Mouse (Mus musculus) heart, postnatal 0 days (tissue): Measurements from ENCODE around the gene Aldh3b2. TPM values are rescaled to one million over a fixed set of nuclear protein-coding genes. Genes with fewer than 3 reads are reported as not detected.

Experiments
- ATAC-seq: fragments of 200-750 bp; cut with Nextera tagmentation; 2 replicates; pipeline ENCODE4 v1.8.0; 2017; ENCODE audit warnings: low read depth, moderate number of reproducible peaks, moderate library complexity; ENCODE audit not compliant: insufficient read depth
- DNase-seq: peaks from one replicate; pipeline ENCODE4 v3.0.0-alpha.2; 2016; ENCODE audit warnings: low spot score
- H3K27ac ChIP-seq: fragments of 300-500 bp; sonication (generic); 2 replicates; pipeline ENCODE4 v1.5.1; 2014; ENCODE audit warnings: low read depth, mild to moderate bottlenecking
- H3K27me3 ChIP-seq: fragments of 300-500 bp; sonication (generic); 2 replicates; pipeline ENCODE4 v1.6.1; 2014; ENCODE audit warnings: low read length, mixed read lengths; ENCODE audit not compliant: control insufficient read depth, insufficient read depth
- H3K36me3 ChIP-seq: fragments of 300-500 bp; sonication (generic); replicated peaks from 2 replicates; pipeline ENCODE4 v1.6.1; 2014; ENCODE audit warnings: low read length, mixed read lengths; ENCODE audit not compliant: control insufficient read depth, insufficient read depth
- H3K4me1 ChIP-seq: fragments of 300-500 bp; sonication (generic); 2 replicates; pipeline ENCODE4 v1.6.1; 2014; ENCODE audit warnings: antibody characterized with exemption; ENCODE audit not compliant: control insufficient read depth, insufficient read depth
- H3K4me2 ChIP-seq: fragments of 300-500 bp; sonication (generic); 2 replicates; pipeline ENCODE4 v1.6.1; 2014; ENCODE audit warnings: low read depth, mild to moderate bottlenecking, low read length, moderate library complexity
- H3K4me3 ChIP-seq: fragments of 300-500 bp; sonication (generic); 2 replicates; pipeline ENCODE4 v1.5.1; 2014; ENCODE audit warnings: low read depth, low read length
- H3K9ac ChIP-seq: fragments of 300-500 bp; sonication (generic); replicated peaks from 2 replicates; pipeline ENCODE4 v1.6.1; 2014; ENCODE audit warnings: low read depth, low read length, mixed read lengths
- H3K9me3 ChIP-seq: fragments of 300-500 bp; sonication (generic); replicated peaks from 2 replicates; pipeline ENCODE4 v1.6.1; 2016; ENCODE audit warnings: low read length; ENCODE audit not compliant: control insufficient read depth
- CTCF ChIP-seq: IDR thresholded peaks from 2 replicates; pipeline ENCODE4 v1.5.1; 2016; ENCODE audit warnings: antibody characterized with exemption, control low read depth, low read depth
- EP300 ChIP-seq: IDR thresholded peaks from 2 replicates; pipeline ENCODE4 v1.6.1; 2016; ENCODE audit warnings: antibody characterized with exemption, low read depth
- WGBS: fragments of 180-500 bp; shearing (Covaris S2); extraction: QIAGEN DNeasy Blood & Tissue Kit; methylation state at CpG from one replicate; pipeline ENCODE4 v1.1.7; 2014; 5-methylcytosine and 5-hydroxymethylcytosine counted together
- polyA plus RNA-seq: library from polyadenylated mRNA; unstranded; fragments of >200 nt; fragmentation: Nextera tagmentation; extraction: Ambion mirVana; gene quantifications from 2 replicates; pipeline ENCODE4 v1.2.1, GENCODE M21; 2015
- total RNA-seq: library from RNA; depleted of rRNA; stranded (reverse); fragments of >200 nt; gene quantifications from 2 replicates; pipeline ENCODE4 v1.2.3, GENCODE M21; 2014; ENCODE audit warnings: low replicate concordance

Gene Aldh3b2
- total and polyA plus RNA-seq, 2 experiments from 2014 or later, result 0.18 to 3.9 TPM

GRCm38 (mm10) chr19:3994932-3995331, 22.8 kb downstream of the Aldh3b2 start:
- ATAC-seq, result no peak
- Histone ChIP-seq H3K4me2 (no peak overlapping the region), H3K9me3 (no peaks in the 10 kb centered on the region), H3K4me1 (0 out of 2 replicates have a peak, but pooled peaks cover 4% of the 10 kb centered on the region), H3K27me3 (no peaks in the 10 kb centered on the region), H3K27ac (no peak overlapping the region), H3K36me3 (no peaks in the 10 kb centered on the region), H3K4me3 (no peak overlapping the region), H3K9ac (no peak overlapping the region)
- DNase-seq, result no peak
- TF ChIP-seq CTCF, result no peak
- TF ChIP-seq EP300, result no peak
- 73% methylated on average over 6 of the region's 6 CpGs for WGBS

GRCm38 (mm10) chr19:3995505-3995904, 23.4 kb downstream of the Aldh3b2 start:
- WGBS, result 95% methylated on average over 3 of the region's 3 CpGs
- no peak for ATAC-seq

DNA sequence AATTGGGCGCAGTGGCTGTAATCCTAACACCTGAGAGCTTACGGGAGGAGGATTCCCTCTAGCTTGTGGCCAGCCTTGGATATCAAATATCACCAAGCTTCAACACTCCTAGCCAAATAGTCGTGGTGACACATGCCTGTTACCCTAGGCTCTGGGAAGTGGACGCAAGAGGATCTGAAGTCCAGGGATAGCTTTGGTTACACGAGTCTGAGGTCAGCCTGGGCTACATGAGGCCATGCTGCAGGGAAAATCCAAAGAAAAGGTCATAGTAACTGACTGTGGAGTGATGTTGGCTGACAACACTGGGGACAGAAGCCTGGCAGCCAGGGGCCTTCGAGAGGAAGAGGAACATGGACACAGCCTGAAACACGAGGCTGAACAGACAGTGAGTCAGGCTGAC, 24.0 kb downstream of the Aldh3b2 start:
- TF ChIP-seq EP300 (no peak), CTCF (no peak)
- no peaks in the 10 kb centered on the region for H3K27me3 ChIP-seq
- DNase-seq (no peak), ATAC-seq (no peak)
- no peak overlapping the region for H3K4me2 ChIP-seq
- H3K9me3 ChIP-seq, result no peaks in the 10 kb centered on the region
- H3K27ac ChIP-seq, result no peak overlapping the region
- peaks cover 7% of the 10 kb centered on the region; the same call in 1 of the 2 replicates for H3K4me1 ChIP-seq
- H3K4me3 ChIP-seq, result no peak overlapping the region
- H3K9ac ChIP-seq, result no peak overlapping the region
- WGBS, result 61% methylated on average over 7 of the region's 7 CpGs
- no peaks in the 10 kb centered on the region for H3K36me3 ChIP-seq

More at GRCm38 (mm10) chr19:3995505-3995904, 23.4 kb downstream of the Aldh3b2 start:
- Histone ChIP-seq H3K9me3 (no peaks in the 10 kb centered on the region), H3K27me3 (no peaks in the 10 kb centered on the region), H3K4me2 (no peak overlapping the region), H3K27ac (no peak overlapping the region), H3K36me3 (no peaks in the 10 kb centered on the region), H3K4me3 (no peak overlapping the region), H3K4me1 (0 out of 2 replicates have a peak, but pooled peaks cover 4% of the 10 kb centered on the region), H3K9ac (no peak overlapping the region)
- TF ChIP-seq EP300 (no peak), CTCF (no peak)
- DNase-seq, result no peak

DNA sequence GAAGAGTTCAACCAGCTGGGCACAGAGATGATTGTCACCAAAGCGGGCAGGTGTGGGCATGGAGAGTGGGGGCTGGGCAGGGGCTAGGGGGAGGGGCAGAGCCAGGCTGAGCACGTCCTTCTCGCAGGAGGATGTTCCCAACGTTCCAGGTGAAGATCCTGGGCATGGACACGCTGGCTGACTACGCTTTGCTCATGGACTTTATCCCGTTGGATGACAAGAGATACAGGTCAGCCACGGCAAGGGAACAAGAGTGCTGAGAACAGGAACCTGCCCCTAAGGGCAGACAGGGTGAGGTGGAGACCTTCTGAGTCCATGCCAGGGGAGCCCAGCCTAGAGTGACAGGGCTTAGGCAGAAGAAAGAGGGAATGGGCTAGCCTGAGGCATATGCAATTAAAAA, 24.6 kb downstream of the Aldh3b2 start:
- DNase-seq, result no peak
- no peak for TF ChIP-seq CTCF
- no peak for TF ChIP-seq EP300
- ATAC-seq, result no peak
- H3K4me1 ChIP-seq, result peaks cover 14% of the 10 kb centered on the region; the same call in 1 of the 2 replicates
- no peaks in the 10 kb centered on the region for H3K36me3 ChIP-seq
- 77% methylated on average over 8 of the region's 8 CpGs for WGBS
- no peak overlapping the region for H3K27ac ChIP-seq
- H3K27me3 ChIP-seq, result no peaks in the 10 kb centered on the region
- no peak overlapping the region for H3K4me3 ChIP-seq
- H3K9me3 ChIP-seq, result no peaks in the 10 kb centered on the region
- no peak overlapping the region for H3K9ac ChIP-seq
- no peak overlapping the region for H3K4me2 ChIP-seq

DNA sequence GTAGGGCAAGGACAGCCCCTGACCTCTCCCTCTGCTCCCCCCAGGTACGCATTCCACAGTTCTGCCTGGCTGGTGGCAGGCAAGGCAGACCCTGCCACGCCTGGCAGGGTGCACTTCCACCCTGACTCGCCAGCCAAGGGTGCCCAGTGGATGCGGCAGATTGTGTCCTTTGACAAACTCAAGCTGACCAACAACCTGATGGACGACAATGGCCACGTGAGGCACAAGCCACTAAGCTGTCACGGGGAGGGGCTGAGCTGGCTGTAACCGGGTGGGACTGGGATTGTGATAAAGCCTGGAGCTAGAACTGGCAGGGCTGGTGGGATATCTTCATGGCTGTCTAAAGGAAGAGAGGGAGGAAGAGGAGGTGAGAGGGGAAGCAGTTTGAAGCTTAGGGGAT, 25.1 kb downstream of the Aldh3b2 start:
- no peaks in the 10 kb centered on the region for H3K27me3 ChIP-seq
- no peak overlapping the region for H3K9ac ChIP-seq
- H3K4me3 ChIP-seq, result no peak overlapping the region
- no peak overlapping the region for H3K4me2 ChIP-seq
- no peaks in the 10 kb centered on the region for H3K36me3 ChIP-seq
- 47% methylated on average over 8 of the region's 8 CpGs for WGBS
- DNase-seq (no peak), ATAC-seq (no peak)
- no peak overlapping the region for H3K27ac ChIP-seq
- H3K9me3 ChIP-seq, result no peaks in the 10 kb centered on the region
- TF ChIP-seq EP300, result no peak
- TF ChIP-seq CTCF, result no peak
- H3K4me1 ChIP-seq, result peaks cover 18% of the 10 kb centered on the region; the same call in 1 of the 2 replicates

GRCm38 (mm10) chr19:3998335-3998734, 26.2 kb downstream of the Aldh3b2 start:
- no peaks in the 10 kb centered on the region for H3K27me3 ChIP-seq
- no peak overlapping the region for H3K4me2 ChIP-seq
- H3K36me3 ChIP-seq, result no peaks in the 10 kb centered on the region
- no peak for ATAC-seq
- no peak overlapping the region for H3K27ac ChIP-seq
- peaks cover 21% of the 10 kb centered on the region for H3K4me1 ChIP-seq
- H3K9ac ChIP-seq, result no peak overlapping the region
- no peak for TF ChIP-seq CTCF
- no peak for TF ChIP-seq EP300
- WGBS, result 69% methylated on average over 8 of the region's 8 CpGs
- no peak for DNase-seq
- no peak overlapping the region for H3K4me3 ChIP-seq
- no peaks in the 10 kb centered on the region for H3K9me3 ChIP-seq
